Mouse (Mus musculus) right cerebral cortex, postnatal 14 days (tissue): ENCODE data around the gene Ift172.
A peak's percentile ranks its signal among the peaks of the same experiment; 100 is the strongest.

Experiments
- DNase-seq: peaks from one replicate; pipeline ENCODE4 v3.0.0; 2022

Ift172 gene

GRCm38 (mm10) chr5:31290521-31291360 is at the start of gene Ift172:
Gene Ift172, minus strand, starts transcription at chr5:31291116.
- peak; percentile 97 for DNase-seq

- DNase-seq, result peak; percentile 50
These were observed 37.3 kb upstream of the Ift172 start for GRCm38 (mm10) chr5:31328255-31328654.

DNA sequence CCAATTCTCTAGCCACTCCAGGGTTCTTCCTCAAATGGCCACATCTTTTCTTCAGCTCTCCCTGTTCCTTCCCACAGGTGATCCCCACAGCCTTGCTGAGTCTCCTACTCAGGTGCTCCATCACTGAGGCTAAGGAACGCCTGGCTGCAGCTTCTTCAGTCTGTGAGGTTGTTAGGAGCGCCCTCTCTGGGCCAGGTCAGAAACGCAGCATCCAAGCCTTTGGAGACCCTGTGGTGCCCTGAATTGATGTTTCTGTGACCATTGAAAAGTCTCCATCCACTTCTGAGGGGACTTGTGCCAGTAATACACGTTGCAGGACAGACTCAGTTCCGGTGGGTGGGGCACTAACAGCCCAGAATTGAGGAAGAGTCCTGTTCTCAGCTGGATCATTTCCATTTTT is 35.9 kb upstream of the Ift172 start:
- DNase-seq, result no peak

- no peak for DNase-seq
These were observed 33.2 kb upstream of the Ift172 start for GRCm38 (mm10) chr5:31324085-31324484.

GRCm38 (mm10) chr5:31322776-31323175 is 31.9 kb upstream of the Ift172 start:
- DNase-seq, result no peak

- DNase-seq, result no peak
These were observed 21.9 kb upstream of the Ift172 start for GRCm38 (mm10) chr5:31312806-31313205.

- DNase-seq, result no peak
These were observed 12.2 kb upstream of the Ift172 start for GRCm38 (mm10) chr5:31303093-31303492.

GRCm38 (mm10) chr5:31301866-31302265 is 10.9 kb upstream of the Ift172 start:
- no peak for DNase-seq

- DNase-seq, result no peak
These were observed 7.6 kb upstream of the Ift172 start for GRCm38 (mm10) chr5:31298486-31298885.

DNA sequence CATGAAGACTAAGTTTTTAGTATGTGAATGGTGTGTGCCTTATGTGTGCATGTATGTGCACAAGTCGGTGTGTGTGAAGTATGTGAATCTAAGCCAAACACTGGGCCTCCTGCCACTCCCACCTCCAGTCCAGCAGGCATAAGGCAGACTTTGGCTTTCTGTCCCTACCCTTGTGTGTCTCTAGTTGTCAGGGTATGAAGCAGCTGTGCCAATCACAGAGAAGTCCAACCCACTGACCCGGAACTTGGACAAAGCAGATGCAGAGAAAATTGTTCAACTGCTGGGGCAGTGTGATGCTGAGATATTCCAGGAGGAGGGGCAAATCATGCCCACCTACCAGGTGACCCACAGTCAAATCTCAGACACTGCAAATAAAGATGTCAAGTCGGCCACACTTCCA is 7.1 kb upstream of the Ift172 start:
- no peak for DNase-seq

DNA sequence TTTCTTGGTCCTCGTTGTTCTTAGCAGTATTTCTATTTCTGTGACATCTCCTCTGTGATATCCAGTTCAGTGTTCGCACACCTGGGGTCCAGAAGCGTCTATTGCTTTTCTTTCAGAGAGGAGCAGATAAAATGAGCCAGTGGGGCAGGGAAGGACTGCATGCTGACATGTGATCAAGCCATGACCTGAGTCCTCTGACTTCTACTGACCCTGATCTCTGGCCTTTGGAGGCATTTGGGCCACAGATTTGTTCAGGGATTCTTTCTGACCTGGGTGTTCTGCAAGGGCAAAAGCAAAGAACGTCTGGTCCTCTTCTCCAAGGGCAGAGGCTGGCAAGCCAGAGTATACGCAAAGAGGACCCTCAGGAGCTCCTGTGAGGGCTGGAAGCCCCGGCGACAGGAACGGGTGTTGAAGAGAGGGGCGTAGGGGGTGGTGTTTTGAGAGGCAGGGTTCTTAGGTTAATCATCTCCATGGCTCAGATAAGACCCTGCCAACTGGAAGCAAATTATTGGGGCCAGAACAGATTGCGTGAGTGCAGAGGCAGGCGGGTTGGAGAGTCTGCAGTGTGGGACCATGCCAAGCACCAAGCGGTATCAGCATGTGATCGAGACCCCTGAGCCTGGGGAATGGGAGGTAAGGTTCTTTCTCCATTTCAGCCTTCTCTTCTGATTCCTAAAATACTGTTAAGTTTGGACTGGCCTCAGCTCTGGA is 6.3 kb upstream of the Ift172 start, which contains the start of gene Gckr:
TSS of gene Gckr (plus strand) at position 397 of the 711 bp plus-strand sequence.
- DNase-seq, result no peak

DNA sequence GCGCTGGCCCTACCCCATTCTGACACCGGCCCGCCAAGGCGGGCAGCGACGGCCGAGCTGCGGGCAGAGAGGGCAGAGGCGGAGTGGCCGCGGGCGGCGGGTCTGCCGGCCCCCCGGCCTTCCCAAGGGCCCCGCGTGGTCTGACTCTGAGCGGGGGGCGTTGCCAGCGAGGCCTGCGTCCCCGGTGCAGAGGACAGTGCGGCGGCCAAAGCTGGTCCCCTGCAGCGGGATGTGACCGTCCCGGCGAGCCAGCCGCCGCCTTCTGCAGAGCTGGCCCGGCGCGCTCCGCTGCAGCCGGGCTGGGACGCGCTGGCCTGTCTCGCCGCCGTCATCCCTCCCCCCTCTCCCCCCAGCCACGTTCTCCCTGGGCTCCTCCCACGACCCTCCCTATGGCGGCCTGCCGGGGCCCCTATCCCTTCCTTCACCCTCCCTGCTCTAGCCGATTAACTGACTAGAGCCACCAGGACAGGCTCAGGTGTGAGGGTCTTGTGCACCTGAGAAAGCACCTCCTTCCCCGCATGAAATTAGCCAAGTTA is 4.8 kb upstream of the Ift172 start, which contains the start of gene Fndc4:
TSS of gene Fndc4 (minus strand) at position 475 of the 536 bp plus-strand sequence.
- DNase-seq, result peak; percentile 62

- no peak for DNase-seq
These were observed 4.2 kb upstream of the Ift172 start for GRCm38 (mm10) chr5:31294964-31295605.

DNA sequence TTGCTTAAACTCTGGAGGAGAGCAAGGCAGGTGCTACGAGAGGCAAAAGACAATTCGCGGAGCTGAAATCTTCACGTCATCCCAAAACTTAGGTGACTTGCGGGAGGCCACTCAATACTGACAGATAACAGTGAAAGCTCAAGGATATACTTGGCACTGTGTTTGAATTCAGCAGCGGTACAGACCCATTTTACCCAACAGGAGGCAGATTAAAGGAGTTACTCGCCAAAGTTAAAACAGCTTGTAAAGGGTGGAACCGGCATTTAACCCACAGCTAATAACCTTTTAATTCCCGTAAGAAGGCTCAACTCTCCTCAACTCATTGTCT is 409 bp upstream of the Ift172 start:
- DNase-seq, result no peak

DNA sequence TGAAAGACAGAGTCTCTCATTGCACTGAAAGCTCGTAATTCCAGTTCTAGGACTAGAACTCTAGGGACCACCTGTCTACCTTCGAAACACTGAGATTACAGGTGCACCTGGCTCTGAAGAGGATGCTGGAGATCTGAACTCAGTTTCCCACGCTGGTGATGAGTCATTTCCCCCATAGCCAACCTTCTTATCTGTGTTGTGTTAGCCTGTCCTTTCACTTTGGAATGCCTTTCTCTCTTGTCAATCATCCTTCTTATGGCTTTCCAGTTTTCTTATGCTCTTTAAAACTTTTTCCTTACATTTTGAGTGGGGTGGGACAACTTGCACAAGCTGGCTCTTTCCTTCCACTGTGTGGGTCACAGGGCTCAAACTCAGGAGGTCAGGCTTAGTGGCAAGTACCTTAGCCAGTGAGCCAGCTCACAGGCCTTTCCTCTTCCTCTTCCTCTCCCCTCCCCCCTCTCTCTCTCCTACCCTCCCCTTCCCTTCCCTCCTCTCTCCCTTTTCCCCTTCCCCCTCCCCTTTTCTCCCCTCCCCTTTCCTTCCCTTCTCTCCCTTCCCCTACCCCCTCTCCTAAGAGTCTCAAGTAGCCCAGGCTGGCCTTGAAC is 1.2 kb downstream of the Ift172 start:
- no peak for DNase-seq

- DNase-seq, result no peak
These were observed 2.3 kb downstream of the Ift172 start for GRCm38 (mm10) chr5:31288655-31289054.

DNA sequence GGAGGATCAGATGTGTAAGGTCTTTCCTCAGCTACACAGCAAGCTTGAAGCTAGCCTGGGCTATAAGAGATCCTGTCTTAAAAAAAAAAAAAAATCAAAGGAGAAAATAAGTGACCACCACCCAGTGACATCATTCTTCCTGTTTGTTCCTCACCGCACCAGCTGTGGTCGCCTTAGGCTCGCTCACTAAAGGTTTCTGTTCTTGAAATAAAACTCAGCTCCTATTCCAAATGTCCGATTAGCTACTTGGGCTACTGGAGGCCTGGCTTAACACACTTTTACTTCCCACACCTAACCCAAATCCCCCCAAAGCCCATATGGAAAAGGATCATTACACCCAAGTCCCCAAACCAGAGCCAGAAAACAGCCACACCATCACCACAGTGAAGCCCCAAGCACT is 2.7 kb downstream of the Ift172 start:
- no peak for DNase-seq

GRCm38 (mm10) chr5:31279245-31279988 is 11.5 kb downstream of the Ift172 start:
- no peak for DNase-seq

GRCm38 (mm10) chr5:31273018-31273417 is 17.9 kb downstream of the Ift172 start:
- no peak for DNase-seq

- no peak for DNase-seq
These were observed 23.2 kb downstream of the Ift172 start for GRCm38 (mm10) chr5:31267686-31268085.

- no peak for DNase-seq
These were observed 24.8 kb downstream of the Ift172 start for GRCm38 (mm10) chr5:31266101-31266500.

GRCm38 (mm10) chr5:31257616-31258015 is 33.3 kb downstream of the Ift172 start:
- no peak for DNase-seq
